Mouse (Mus musculus): ENCODE measurements around the gene Zbtb3.

The Zbtb3 gene

GRCm38 (mm10) chr19:8802130-8802821 is at the start of gene Zbtb3:
Zbtb3 (plus strand) TSS chr19:8802555.
- DNase-seq (ENCODE audit: extremely low spot score, low read depth, low spot score): peak; percentile 95

DNA sequence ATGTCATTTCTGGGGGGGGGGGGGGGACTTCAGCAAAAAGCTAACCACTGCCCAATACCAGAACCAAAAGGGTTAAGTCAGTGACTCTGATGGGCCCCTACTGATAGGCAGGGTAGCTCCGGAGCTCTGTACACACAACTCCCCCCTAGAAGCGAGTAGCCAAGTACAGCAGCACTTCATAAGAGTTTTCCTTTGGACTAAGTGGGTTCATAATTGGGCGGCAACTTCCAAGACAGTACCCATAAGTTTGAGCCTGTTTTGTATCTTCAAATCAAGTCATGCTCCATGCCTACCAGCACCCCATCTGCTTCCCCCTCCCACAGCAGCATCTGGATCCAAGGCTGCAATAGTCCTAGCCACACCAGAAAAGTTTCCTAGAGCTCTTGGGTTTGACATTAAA is 46.7 kb upstream of the Zbtb3 start:
- no peak for DNase-seq (ENCODE audit: extremely low spot score, low read depth, low spot score)

- no peak for DNase-seq (ENCODE audit: extremely low spot score, low read depth, low spot score)
Observed at GRCm38 (mm10) chr19:8756635-8757387, 45.5 kb upstream of the Zbtb3 start, which contains the start of gene Nxf1. Nxf1 (plus strand) TSS chr19:8757073.

- no peak for DNase-seq (ENCODE audit: extremely low spot score, low read depth, low spot score)
Observed at GRCm38 (mm10) chr19:8757471-8757998, 44.8 kb upstream of the Zbtb3 start.

- no peak for DNase-seq (ENCODE audit: extremely low spot score, low read depth, low spot score)
Observed at GRCm38 (mm10) chr19:8758899-8759298, 43.5 kb upstream of the Zbtb3 start.

DNA sequence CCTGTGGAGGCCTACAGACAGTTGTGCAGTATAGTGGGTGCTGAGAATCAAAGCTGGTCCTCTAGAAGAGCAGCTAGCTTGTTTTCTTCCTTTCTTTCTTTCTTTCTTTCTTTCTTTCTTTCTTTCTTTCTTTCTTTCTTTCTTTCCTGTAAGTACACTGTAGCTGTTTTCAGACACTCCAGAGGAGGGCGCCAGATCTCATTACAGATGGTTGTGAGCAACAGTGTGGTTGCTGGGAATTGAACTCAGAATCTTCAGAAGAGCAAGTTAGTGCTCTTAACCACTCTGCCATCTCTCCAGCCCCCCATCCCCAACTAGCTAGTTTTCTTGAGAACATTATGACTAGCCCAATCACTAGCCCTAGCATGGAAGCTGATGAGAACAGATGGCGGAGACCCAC is 41.6 kb upstream of the Zbtb3 start:
- DNase-seq (ENCODE audit: extremely low spot score, low read depth, low spot score): no peak

- DNase-seq (ENCODE audit: extremely low spot score, low read depth, low spot score): no peak
Observed at GRCm38 (mm10) chr19:8763276-8763675, 39.1 kb upstream of the Zbtb3 start.

GRCm38 (mm10) chr19:8765562-8765961 is 36.8 kb upstream of the Zbtb3 start:
- DNase-seq (ENCODE audit: extremely low spot score, low read depth, low spot score): no peak

- DNase-seq (ENCODE audit: extremely low spot score, low read depth, low spot score): no peak
Observed at GRCm38 (mm10) chr19:8770567-8771270, 31.6 kb upstream of the Zbtb3 start, which contains the start of gene Tmem223. Tmem223 (plus strand) TSS chr19:8770996.

- no peak for DNase-seq (ENCODE audit: extremely low spot score, low read depth, low spot score)
Observed at GRCm38 (mm10) chr19:8772996-8773395, 29.4 kb upstream of the Zbtb3 start.

DNA sequence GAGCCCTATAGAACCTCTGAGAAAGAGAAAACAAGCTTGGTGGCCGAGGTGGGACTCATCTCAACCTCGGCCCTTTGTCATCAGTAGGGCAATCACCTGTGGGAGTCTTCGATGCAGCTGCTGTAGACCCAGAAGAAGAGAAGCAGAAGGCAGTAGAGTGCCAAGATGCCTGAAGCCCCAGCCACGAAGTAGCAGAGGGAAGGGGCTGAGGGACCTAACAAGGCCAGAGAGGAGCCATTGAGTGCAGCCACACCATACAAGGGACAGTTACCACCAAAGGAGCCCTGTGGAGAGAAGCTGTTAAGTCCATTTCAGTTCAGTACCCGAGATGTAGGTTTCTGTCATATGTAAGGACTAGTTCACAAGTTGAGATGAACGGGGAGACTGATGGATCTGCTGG is 28.9 kb upstream of the Zbtb3 start:
- DNase-seq (ENCODE audit: extremely low spot score, low read depth, low spot score): no peak

DNA sequence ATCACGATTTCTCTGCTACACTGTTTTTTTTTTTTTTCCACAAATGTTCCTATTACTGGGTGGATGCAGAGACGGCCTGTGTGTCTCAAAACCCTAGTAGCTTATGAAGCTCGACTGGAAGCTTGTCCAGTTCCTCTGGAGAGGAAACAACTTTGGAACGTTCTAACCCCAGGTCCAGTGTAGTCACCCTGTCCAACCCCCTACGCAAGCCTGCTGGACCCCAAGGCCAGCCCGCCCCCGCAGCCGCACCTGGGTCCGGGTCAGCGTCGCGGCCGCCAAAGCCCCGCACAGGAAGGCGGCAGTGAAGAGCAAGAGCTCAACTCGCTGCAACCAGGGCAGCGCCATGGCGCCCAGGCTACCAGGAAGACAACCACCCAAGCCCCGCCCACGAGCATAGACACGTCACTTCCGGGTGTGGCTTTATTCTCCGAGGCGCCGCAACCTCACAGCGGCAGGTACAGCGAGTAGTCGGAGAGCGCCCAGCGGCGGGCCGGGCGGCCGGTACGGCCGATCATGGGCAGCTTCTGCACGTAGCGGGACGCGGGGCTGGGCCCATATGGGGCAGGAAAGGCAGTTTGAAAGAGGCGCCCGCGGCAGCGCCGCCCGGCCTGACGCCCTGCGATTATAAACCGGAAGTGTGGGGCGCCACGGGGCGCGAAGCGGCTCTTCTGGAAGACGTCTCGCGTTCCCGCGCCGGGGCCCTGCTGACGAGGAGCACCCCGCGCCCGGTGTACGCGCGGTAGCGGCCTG is 28.1 kb upstream of the Zbtb3 start, which contains the start of gene Tmem179b:
TSS of gene Tmem179b (minus strand) at position 382 of the 750 bp plus-strand sequence.
- no peak for DNase-seq (ENCODE audit: extremely low spot score, low read depth, low spot score)

GRCm38 (mm10) chr19:8774951-8775421 is 27.4 kb upstream of the Zbtb3 start:
- DNase-seq (ENCODE audit: extremely low spot score, low read depth, low spot score): no peak

GRCm38 (mm10) chr19:8786008-8786781 is 16.2 kb upstream of the Zbtb3 start, which contains the start of gene Taf6l:
Taf6l (minus strand) TSS chr19:8786417.
- DNase-seq (ENCODE audit: extremely low spot score, low read depth, low spot score): peak; percentile 83

GRCm38 (mm10) chr19:8788521-8788920 is 13.8 kb upstream of the Zbtb3 start:
- no peak for DNase-seq (ENCODE audit: extremely low spot score, low read depth, low spot score)

GRCm38 (mm10) chr19:8789171-8789570 is 13.2 kb upstream of the Zbtb3 start:
- no peak for DNase-seq (ENCODE audit: extremely low spot score, low read depth, low spot score)

DNA sequence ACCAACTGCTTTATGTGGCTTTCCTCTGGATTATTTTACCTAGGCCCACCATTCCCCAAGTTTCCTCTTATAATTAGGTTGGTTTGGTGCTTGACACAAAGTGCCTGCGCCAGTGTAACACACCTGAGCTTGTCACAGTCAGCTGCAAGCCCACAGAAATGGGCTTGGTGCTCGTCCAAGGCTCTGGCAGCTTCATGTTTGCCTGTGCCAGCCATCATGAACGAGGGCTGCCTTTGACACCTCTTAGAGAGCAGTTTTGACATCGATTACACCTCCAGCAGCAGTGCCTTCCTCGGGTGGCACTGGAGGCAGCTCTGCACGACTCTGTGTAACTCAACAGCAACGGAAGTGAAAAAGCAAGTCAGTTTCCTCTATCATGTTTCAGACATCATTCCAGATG is 12.2 kb upstream of the Zbtb3 start:
- no peak for DNase-seq (ENCODE audit: extremely low spot score, low read depth, low spot score)

DNA sequence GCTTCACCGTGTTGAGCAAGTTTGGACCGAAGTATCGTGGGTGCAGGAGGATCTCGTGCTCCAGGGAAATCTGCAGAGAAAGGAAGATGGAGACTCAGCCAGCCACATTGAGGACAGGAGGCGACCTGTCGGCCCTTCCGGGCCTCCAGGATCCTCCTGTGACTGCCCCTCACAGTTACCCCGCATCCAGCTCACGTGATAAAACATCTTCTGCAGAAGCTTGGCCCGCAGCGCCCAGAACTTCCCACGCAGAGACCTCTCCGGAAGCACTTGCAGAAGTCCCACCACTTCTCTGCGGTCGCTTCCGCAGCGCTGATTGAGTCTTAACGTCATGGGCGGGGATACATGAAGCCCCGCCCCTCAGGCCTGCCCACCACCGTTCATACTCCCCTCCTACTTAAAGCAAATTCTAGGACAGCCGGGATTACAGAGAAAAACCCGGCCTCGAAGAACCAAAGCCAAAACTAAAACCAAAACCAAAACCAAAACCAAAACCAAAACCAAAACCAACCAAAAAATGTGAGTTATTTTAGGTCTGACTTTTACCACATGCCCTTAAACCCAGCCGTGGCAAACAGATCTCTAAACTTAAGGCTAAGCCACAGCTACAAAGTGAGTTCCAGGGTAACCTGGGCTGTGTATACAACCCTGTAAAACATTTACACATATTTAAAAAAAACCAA is 4.0 kb upstream of the Zbtb3 start, which contains the start of gene Polr2g:
TSS of gene Polr2g (minus strand) at position 314 of the 683 bp plus-strand sequence.
- peak; percentile 86 for DNase-seq (ENCODE audit: extremely low spot score, low read depth, low spot score)

DNA sequence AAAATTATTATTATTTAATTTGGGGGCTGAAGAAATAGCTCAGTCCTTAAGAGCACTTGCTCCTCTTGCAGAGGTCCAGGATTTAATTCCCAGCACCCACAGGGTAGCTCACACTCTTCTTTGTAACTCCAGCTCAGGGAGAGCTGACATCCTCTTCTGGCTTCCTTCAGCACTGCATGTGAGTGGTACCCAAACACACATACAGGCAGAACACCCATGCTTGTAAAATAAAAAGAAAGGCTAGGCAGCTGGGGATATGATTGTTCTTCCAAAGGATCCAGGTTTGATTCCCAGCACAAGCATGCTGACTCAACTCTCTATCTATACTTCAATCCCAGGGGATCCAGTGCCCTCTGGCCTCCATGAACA is 3.4 kb upstream of the Zbtb3 start:
- DNase-seq (ENCODE audit: extremely low spot score, low read depth, low spot score): no peak

All from hindlimb bud, embryonic 11.5 days (tissue).